Mouse (Mus musculus) spleen, adult 18-20 months (tissue): Measurements from ENCODE around the gene Krtap1-3.
"Not testable (repeated sequence)": the region's sequence is repeated elsewhere in the genome, so short reads cannot be mapped to it uniquely, and the experiment has no call there.

Source experiments
- DNase-seq, 2 experiments: peaks; one replicate each; pipeline ENCODE4 v3.0.0; 2022; ENCODE audit warnings: mixed read lengths in 2 of 2

Krtap1-3 gene

GRCm38 (mm10) chr11:99590981-99591380 lies at the start of gene Krtap1-3:
Gene Krtap1-3, minus strand, starts transcription at chr11:99591339.
- DNase-seq = no peak

- no peak for DNase-seq
Observed at GRCm38 (mm10) chr11:99640926-99641325, 49.8 kb upstream of the Krtap1-3 start.

- no peak for DNase-seq
Observed at GRCm38 (mm10) chr11:99637086-99637485, 45.9 kb upstream of the Krtap1-3 start.

- DNase-seq = no peak
Observed at GRCm38 (mm10) chr11:99634653-99635134, 43.6 kb upstream of the Krtap1-3 start, which contains the start of gene Krtap4-2. Gene Krtap4-2, minus strand, starts transcription at chr11:99635084.

GRCm38 (mm10) chr11:99633293-99633692 lies 42.2 kb upstream of the Krtap1-3 start:
- DNase-seq = no peak

- no peak for DNase-seq
Observed at GRCm38 (mm10) chr11:99630890-99631289, 39.8 kb upstream of the Krtap1-3 start.

GRCm38 (mm10) chr11:99628138-99628537 lies 37.0 kb upstream of the Krtap1-3 start, which contains the start of gene Krtap4-1:
Gene Krtap4-1, minus strand, starts transcription at chr11:99628238.
- DNase-seq = no peak

- no peak for DNase-seq
Observed at GRCm38 (mm10) chr11:99620335-99620734, 29.2 kb upstream of the Krtap1-3 start, which contains the start of gene Gm11562. Gene Gm11562, minus strand, starts transcription at chr11:99620435.

- no peak for DNase-seq
Observed at GRCm38 (mm10) chr11:99614796-99615363, 23.7 kb upstream of the Krtap1-3 start, which contains the start of gene Krtap2-4. Gene Krtap2-4, minus strand, starts transcription at chr11:99614846.

GRCm38 (mm10) chr11:99610089-99610488 lies 18.9 kb upstream of the Krtap1-3 start, which contains the start of gene Gm11937:
Gene Gm11937, minus strand, starts transcription at chr11:99610189.
- not testable (repeated sequence) for DNase-seq

- no peak for DNase-seq
Observed at GRCm38 (mm10) chr11:99609126-99609525, 18.0 kb upstream of the Krtap1-3 start.

GRCm38 (mm10) chr11:99603208-99603607 lies 12.1 kb upstream of the Krtap1-3 start, which contains the start of gene Gm11938:
Gene Gm11938, minus strand, starts transcription at chr11:99603308.
- not testable (repeated sequence) for DNase-seq

- DNase-seq = not testable (repeated sequence)
Observed at GRCm38 (mm10) chr11:99597742-99598141, 6.6 kb upstream of the Krtap1-3 start, which contains the start of gene Krtap9-3. Gene Krtap9-3, minus strand, starts transcription at chr11:99598105.

GRCm38 (mm10) chr11:99585096-99585495 lies 6.0 kb downstream of the Krtap1-3 start:
- no peak for DNase-seq

- DNase-seq = no peak
Observed at GRCm38 (mm10) chr11:99583245-99583704, 7.9 kb downstream of the Krtap1-3 start, which contains the start of gene Krtap1-4. Gene Krtap1-4, minus strand, starts transcription at chr11:99583654.

GRCm38 (mm10) chr11:99581564-99581963 lies 9.6 kb downstream of the Krtap1-3 start:
- no peak for DNase-seq

GRCm38 (mm10) chr11:99581051-99581450 lies 10.1 kb downstream of the Krtap1-3 start:
- no peak for DNase-seq

GRCm38 (mm10) chr11:99580636-99581035 lies 10.5 kb downstream of the Krtap1-3 start, which contains the start of gene Krtap1-5:
Gene Krtap1-5, minus strand, starts transcription at chr11:99581016.
- DNase-seq = no peak

GRCm38 (mm10) chr11:99574106-99574505 lies 17.0 kb downstream of the Krtap1-3 start:
- peak; percentile 14 to 51 for DNase-seq

GRCm38 (mm10) chr11:99573164-99573563 lies 18.0 kb downstream of the Krtap1-3 start:
- DNase-seq = no peak

- DNase-seq = no peak
Observed at GRCm38 (mm10) chr11:99566530-99566929, 24.6 kb downstream of the Krtap1-3 start, which contains the start of gene Krtap3-1. Gene Krtap3-1, minus strand, starts transcription at chr11:99566630.

- no peak for DNase-seq
Observed at GRCm38 (mm10) chr11:99562580-99562979, 28.6 kb downstream of the Krtap1-3 start.

GRCm38 (mm10) chr11:99559366-99559765 lies 31.8 kb downstream of the Krtap1-3 start, which contains the start of gene Gm11939:
Gene Gm11939, minus strand, starts transcription at chr11:99559466.
- no peak for DNase-seq
